Mouse (Mus musculus) forebrain, embryonic 13.5 days (tissue): ENCODE measurements around the gene Mycbp. TPM values are rescaled to one million over a fixed set of nuclear protein-coding genes. Genes with fewer than 3 reads are reported as not detected.
"Not testable (repeated sequence)": the region's sequence is repeated elsewhere in the genome, so short reads cannot be mapped to it uniquely, and the experiment has no call there.

Experiments used
- ATAC-seq: fragments of 200-750 bp; cut with Nextera tagmentation; 2 replicates; pipeline ENCODE4 v1.8.0; 2017
- H3K27ac ChIP-seq: fragments of 300-500 bp; sonication (generic); 2 replicates; pipeline ENCODE4 v1.5.1; 2015; ENCODE audit warnings: inconsistent platforms, mild to moderate bottlenecking, moderate library complexity
- H3K27me3 ChIP-seq: fragments of 300-500 bp; sonication (generic); 2 replicates; pipeline ENCODE4 v1.6.1; 2015; ENCODE audit warnings: mild to moderate bottlenecking, inconsistent platforms
- H3K36me3 ChIP-seq: fragments of 300-500 bp; sonication (generic); 2 replicates; pipeline ENCODE4 v1.6.1; 2015; ENCODE audit warnings: mild to moderate bottlenecking, inconsistent platforms; ENCODE audit not compliant: poor library complexity, severe bottlenecking
- H3K4me1 ChIP-seq: fragments of 300-500 bp; sonication (generic); 2 replicates; pipeline ENCODE4 v1.6.1; 2015; ENCODE audit warnings: inconsistent platforms
- H3K4me2 ChIP-seq: fragments of 300-500 bp; sonication (generic); 2 replicates; pipeline ENCODE4 v1.6.1; 2015; ENCODE audit warnings: inconsistent platforms, mild to moderate bottlenecking, moderate library complexity
- H3K4me3 ChIP-seq: fragments of 300-500 bp; sonication (generic); 2 replicates; pipeline ENCODE4 v1.5.1; 2015; ENCODE audit warnings: mild to moderate bottlenecking, inconsistent platforms
- H3K9ac ChIP-seq: fragments of 300-500 bp; sonication (generic); 2 replicates; pipeline ENCODE4 v1.6.1; 2015; ENCODE audit warnings: mild to moderate bottlenecking, inconsistent platforms
- H3K9me3 ChIP-seq: fragments of 300-500 bp; sonication (generic); replicated peaks from 2 replicates; pipeline ENCODE4 v1.6.1; 2016; ENCODE audit warnings: inconsistent platforms
- WGBS: fragments of 180-500 bp; shearing (Covaris S2); methylation state at CpG from one replicate; pipeline ENCODE4 v1.1.7; 2015; 5-methylcytosine and 5-hydroxymethylcytosine counted together
- polyA plus RNA-seq: library from polyadenylated mRNA; unstranded; fragments of >200 nt; fragmentation: Nextera tagmentation; extraction: Ambion mirVana; gene quantifications from 2 replicates; pipeline ENCODE4 v1.2.1, GENCODE M21; 2015

Mycbp gene
- polyA plus RNA-seq, 1 experiment from 2014 or later, result 43.3 TPM

DNA sequence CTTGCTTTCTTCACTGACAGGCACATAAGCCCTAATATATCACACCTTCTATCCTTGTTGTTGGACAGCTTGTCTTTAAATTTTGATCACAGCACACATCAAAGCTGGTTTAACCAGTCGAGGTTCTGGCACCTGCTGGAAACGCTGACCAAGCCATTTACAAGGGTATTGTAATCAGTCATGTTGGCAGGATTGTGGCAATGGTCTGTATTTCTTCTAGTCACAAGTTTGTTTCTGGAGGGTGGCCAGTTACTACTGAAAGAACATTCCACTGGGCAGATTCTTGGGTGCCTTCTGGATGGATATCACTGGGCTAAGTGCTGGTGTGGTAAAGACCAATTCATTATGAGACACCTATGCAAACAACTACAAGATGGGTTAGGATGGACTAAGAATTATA lies 7.8 kb downstream of the Mycbp start:
- H3K9me3 ChIP-seq, result no peaks in the 10 kb centered on the region
- no peak for ATAC-seq
- 86% methylated on average over 2 of the region's 2 CpGs for WGBS
- no peak overlapping the region for H3K9ac ChIP-seq
- H3K4me1 ChIP-seq, result peaks cover 18% of the 10 kb centered on the region
- H3K36me3 ChIP-seq, result peaks cover 34% of the 10 kb centered on the region
- no peak overlapping the region for H3K4me2 ChIP-seq
- no peak overlapping the region for H3K27ac ChIP-seq
- H3K4me3 ChIP-seq, result no peak overlapping the region
- no peaks in the 10 kb centered on the region for H3K27me3 ChIP-seq

- Histone ChIP-seq H3K4me2 (peak within 1 kb of the TSS; percentile 96), H3K27ac (peak within 1 kb of the TSS; percentile 78), H3K9me3 (no peaks in the 10 kb centered on the region), H3K4me3 (peak within 1 kb of the TSS; percentile 100), H3K9ac (peak within 1 kb of the TSS; percentile 97), H3K36me3 (peaks cover 33% of the 10 kb centered on the region), H3K27me3 (no peaks in the 10 kb centered on the region), H3K4me1 (peaks cover 31% of the 10 kb centered on the region)
- peak; percentile 100 for ATAC-seq
- under 1% methylated on average over 49 of the region's 49 CpGs for WGBS
These were observed 12.3 kb downstream of the Mycbp start, which contains the start of gene Rragc for GRCm38 (mm10) chr4:123916748-123917547. TSS of gene Rragc (plus strand) at chr4:123917446.

DNA sequence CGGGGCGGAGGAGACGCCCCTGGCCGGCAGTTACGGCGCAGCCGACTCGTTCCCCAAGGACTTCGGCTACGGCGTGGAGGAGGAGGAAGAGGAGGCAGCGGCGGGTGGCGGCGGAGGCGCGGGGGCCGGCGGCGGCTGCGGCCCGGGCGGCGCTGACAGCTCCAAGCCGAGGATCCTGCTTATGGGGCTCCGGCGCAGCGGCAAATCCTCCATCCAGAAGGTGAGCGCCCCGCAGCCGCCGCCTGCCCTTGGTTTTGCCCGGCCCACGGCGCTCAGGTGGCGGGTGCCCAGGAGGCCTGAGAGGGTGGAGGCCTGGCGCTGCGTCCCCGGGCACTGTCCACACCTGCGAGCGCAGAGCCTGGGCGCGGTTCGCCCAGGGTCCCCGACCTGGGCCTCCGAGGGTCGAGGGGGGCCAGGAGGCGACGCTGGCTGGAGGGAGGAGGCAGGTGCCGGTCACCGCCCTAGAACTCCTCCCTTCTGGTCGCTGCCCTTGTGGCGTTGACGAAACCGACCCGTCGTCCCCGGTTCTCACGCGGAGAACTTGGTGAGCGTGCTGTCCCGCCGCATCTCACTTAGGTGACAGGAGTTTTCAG lies 13.0 kb downstream of the Mycbp start, which contains the start of gene 4930535I16Rik:
Gene 4930535I16Rik, minus strand, starts transcription at position 475 of the 593 bp plus-strand sequence.
- H3K4me1 ChIP-seq, result peaks cover 31% of the 10 kb centered on the region
- peak; percentile 48; the same call in 1 of the 2 replicates for ATAC-seq
- H3K36me3 ChIP-seq, result peaks cover 31% of the 10 kb centered on the region
- peak within 1 kb of the TSS; percentile 97 for H3K9ac ChIP-seq
- H3K4me2 ChIP-seq, result peak within 1 kb of the TSS; percentile 96
- no peaks in the 10 kb centered on the region for H3K27me3 ChIP-seq
- 0% methylated on average over 38 of the region's 63 CpGs for WGBS
- peak within 1 kb of the TSS; percentile 78 for H3K27ac ChIP-seq
- no peaks in the 10 kb centered on the region for H3K9me3 ChIP-seq
- peak within 1 kb of the TSS; percentile 100 for H3K4me3 ChIP-seq

DNA sequence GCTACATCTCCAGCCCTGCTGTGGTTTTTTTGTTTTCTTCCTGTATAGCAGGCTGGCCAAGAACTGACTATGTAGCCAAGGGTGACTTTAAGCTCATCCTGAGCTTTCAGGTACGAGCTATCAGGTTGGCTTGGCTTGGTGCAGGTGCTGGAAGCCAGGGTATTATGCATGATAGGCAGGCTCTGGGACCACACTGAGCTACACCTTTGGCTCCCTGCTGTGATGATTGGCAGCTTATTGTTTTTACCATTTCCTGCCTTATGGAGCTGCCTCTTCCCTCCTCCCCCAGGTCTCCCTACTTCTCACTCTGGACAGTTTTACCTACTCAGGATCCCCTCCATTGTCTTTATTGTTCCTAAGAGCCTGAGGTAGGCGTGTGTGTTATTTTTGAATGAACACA lies 14.2 kb downstream of the Mycbp start:
- Histone ChIP-seq H3K9me3 (no peaks in the 10 kb centered on the region), H3K9ac (0 out of 2 replicates have a peak overlapping the region, but pooled peaks have one; percentile 55), H3K4me1 (peaks cover 31% of the 10 kb centered on the region), H3K27me3 (no peaks in the 10 kb centered on the region), H3K4me3 (peak overlapping the region; percentile 100), H3K27ac (no peak overlapping the region), H3K36me3 (peaks cover 32% of the 10 kb centered on the region), H3K4me2 (peak overlapping the region; percentile 96)
- 60% methylated on average over 2 of the region's 2 CpGs for WGBS
- no peak for ATAC-seq

DNA sequence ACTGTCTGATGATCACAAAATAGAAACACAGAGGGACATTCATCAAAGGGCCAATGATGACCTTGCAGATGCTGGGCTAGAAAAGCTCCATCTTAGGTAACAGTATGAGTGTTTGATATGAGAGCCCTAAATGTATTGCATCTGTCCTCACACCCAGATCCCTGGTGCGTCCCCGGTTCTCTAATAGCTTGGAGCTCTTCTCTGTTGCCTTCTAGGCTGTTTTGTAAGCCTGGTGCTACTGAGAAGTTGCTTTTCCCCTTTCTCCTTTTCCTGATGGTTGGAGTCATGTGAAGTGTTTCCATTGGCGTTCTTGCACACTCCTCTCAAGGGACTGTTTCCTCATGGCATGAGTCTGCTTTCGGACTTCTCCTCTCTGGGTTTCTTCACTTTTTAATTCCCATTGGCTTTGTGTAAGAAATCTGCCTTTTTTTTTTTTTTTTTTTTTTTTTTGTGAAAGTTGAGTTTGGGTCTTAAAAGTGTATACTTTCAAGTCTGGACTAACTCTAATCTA lies 16.5 kb downstream of the Mycbp start:
- Histone ChIP-seq H3K9ac (no peak overlapping the region), H3K36me3 (peaks cover 51% of the 10 kb centered on the region), H3K4me3 (no peak overlapping the region), H3K27ac (no peak overlapping the region), H3K27me3 (no peaks in the 10 kb centered on the region), H3K4me2 (no peak overlapping the region), H3K4me1 (peaks cover 20% of the 10 kb centered on the region), H3K9me3 (no peaks in the 10 kb centered on the region)
- ATAC-seq, result no peak
- WGBS, result 92% methylated on average over 4 of the region's 4 CpGs

- H3K4me2 ChIP-seq, result no peak overlapping the region
- H3K9me3 ChIP-seq, result no peaks in the 10 kb centered on the region
- H3K4me3 ChIP-seq, result no peak overlapping the region
- no peak overlapping the region for H3K9ac ChIP-seq
- H3K27ac ChIP-seq, result no peak overlapping the region
- H3K4me1 ChIP-seq, result no peaks in the 10 kb centered on the region
- H3K27me3 ChIP-seq, result no peaks in the 10 kb centered on the region
- H3K36me3 ChIP-seq, result peaks cover 82% of the 10 kb centered on the region
- no peak for ATAC-seq
These were observed 23.3 kb downstream of the Mycbp start for GRCm38 (mm10) chr4:123927961-123928360.

DNA sequence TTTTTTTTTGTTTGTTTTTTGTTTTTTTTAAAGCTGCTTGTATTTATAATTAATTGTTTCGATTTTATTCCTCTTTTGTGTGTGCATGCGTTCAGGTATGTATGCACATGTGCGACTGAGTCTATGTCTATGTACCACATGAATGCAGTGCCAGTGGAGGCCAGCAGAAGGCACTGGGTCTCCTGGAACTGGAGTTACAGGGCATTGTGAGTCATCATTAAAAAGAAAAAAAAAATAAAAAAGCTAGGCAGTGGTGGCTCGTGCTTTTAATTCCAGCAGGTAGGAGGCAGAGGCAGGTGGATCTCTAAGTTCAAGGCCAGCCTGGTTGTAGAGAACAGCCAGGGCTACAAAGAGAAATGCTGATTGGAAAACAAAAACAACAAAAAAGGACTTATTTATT lies 25.4 kb downstream of the Mycbp start:
- Histone ChIP-seq H3K27me3 (no peaks in the 10 kb centered on the region), H3K4me1 (no peaks in the 10 kb centered on the region), H3K4me3 (no peak overlapping the region), H3K9ac (no peak overlapping the region), H3K27ac (no peak overlapping the region), H3K36me3 (peaks cover 81% of the 10 kb centered on the region), H3K4me2 (no peak overlapping the region), H3K9me3 (no peaks in the 10 kb centered on the region)
- WGBS, result 96% methylated on average over 4 of the region's 4 CpGs
- no peak for ATAC-seq

GRCm38 (mm10) chr4:123934306-123934705 lies 29.7 kb downstream of the Mycbp start:
- H3K9me3 ChIP-seq, result no peaks in the 10 kb centered on the region
- no peaks in the 10 kb centered on the region for H3K4me1 ChIP-seq
- peaks cover 73% of the 10 kb centered on the region for H3K36me3 ChIP-seq
- no peak overlapping the region for H3K27ac ChIP-seq
- H3K4me3 ChIP-seq, result no peak overlapping the region
- ATAC-seq, result no peak
- WGBS, result 86% methylated on average over 4 of the region's 4 CpGs
- H3K9ac ChIP-seq, result no peak overlapping the region
- no peaks in the 10 kb centered on the region for H3K27me3 ChIP-seq
- no peak overlapping the region for H3K4me2 ChIP-seq

DNA sequence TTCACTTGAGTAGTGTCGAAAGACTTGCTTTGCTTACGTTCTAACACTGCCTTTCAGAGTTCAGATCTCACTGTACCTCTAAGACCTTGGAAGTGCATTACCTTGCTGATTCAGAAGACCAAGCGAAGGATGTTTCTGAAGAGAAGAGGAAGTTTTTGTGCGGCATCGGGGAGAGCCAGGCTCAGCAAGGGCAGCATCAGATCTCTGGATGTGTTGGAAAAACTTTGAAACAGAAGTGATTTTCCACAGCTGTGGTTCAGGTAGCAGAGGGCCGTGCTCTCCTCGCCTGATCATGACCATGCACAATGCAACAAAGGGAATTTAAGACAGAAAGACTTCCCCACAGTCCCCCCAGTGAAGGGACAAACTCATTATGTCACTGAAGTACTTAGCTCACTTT lies 31.4 kb downstream of the Mycbp start:
- peaks cover 57% of the 10 kb centered on the region for H3K36me3 ChIP-seq
- 93% methylated on average over 7 of the region's 7 CpGs for WGBS
- no peak overlapping the region for H3K4me2 ChIP-seq
- ATAC-seq, result no peak
- no peaks in the 10 kb centered on the region for H3K9me3 ChIP-seq
- H3K4me3 ChIP-seq, result no peak overlapping the region
- H3K27me3 ChIP-seq, result no peaks in the 10 kb centered on the region
- no peak overlapping the region for H3K9ac ChIP-seq
- no peak overlapping the region for H3K27ac ChIP-seq
- no peaks in the 10 kb centered on the region for H3K4me1 ChIP-seq

DNA sequence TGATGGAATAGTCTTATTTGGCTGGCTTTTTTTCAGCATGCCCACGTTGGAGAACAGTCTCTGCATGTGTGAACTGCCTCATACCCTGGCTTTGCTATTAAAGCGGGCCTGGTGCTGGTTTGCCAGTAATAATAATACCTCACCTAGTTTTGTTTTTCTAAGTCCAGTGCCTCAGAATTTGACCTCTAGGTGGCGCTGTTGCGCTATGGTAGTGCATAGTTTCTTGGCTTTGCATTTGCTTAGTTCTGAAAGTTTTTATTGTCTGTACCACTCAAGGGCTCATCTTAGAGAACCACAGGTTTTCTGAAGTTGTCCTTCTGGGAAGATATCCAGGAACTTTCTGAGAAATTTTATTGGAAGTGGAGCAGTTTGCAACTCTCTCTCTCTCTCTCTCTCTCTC lies 35.2 kb downstream of the Mycbp start:
- Histone ChIP-seq H3K27ac (no peak overlapping the region), H3K9me3 (no peaks in the 10 kb centered on the region), H3K4me1 (no peaks in the 10 kb centered on the region), H3K27me3 (no peaks in the 10 kb centered on the region), H3K4me3 (no peak overlapping the region), H3K9ac (no peak overlapping the region), H3K36me3 (peaks cover 26% of the 10 kb centered on the region), H3K4me2 (no peak overlapping the region)
- 0 out of 2 replicates have a peak, but pooled peaks have one; percentile 19 for ATAC-seq
- WGBS, result 5% methylated on average over 4 of the region's 4 CpGs

- not testable (repeated sequence) for H3K4me2 ChIP-seq, H3K4me1 ChIP-seq, H3K9me3 ChIP-seq, H3K27me3 ChIP-seq, ATAC-seq, H3K9ac ChIP-seq, H3K4me3 ChIP-seq, H3K27ac ChIP-seq
- H3K36me3 ChIP-seq, result peaks cover 16% of the 10 kb centered on the region
- 76% methylated on average over 7 of the region's 7 CpGs for WGBS
These were observed 36.2 kb downstream of the Mycbp start for GRCm38 (mm10) chr4:123940878-123941277.

GRCm38 (mm10) chr4:123946701-123947100 lies 42.1 kb downstream of the Mycbp start:
- no peak for ATAC-seq
- Histone ChIP-seq H3K27ac (no peak overlapping the region), H3K36me3 (no peaks in the 10 kb centered on the region), H3K27me3 (peaks cover 5% of the 10 kb centered on the region), H3K9ac (no peak overlapping the region), H3K9me3 (no peaks in the 10 kb centered on the region), H3K4me2 (no peak overlapping the region), H3K4me1 (0 out of 2 replicates have a peak, but pooled peaks cover 3% of the 10 kb centered on the region), H3K4me3 (no peak overlapping the region)
- 62% methylated on average over 4 of the region's 4 CpGs for WGBS
